Mouse (Mus musculus): Measurements from ENCODE around the gene Opa3.

The Opa3 gene

DNA sequence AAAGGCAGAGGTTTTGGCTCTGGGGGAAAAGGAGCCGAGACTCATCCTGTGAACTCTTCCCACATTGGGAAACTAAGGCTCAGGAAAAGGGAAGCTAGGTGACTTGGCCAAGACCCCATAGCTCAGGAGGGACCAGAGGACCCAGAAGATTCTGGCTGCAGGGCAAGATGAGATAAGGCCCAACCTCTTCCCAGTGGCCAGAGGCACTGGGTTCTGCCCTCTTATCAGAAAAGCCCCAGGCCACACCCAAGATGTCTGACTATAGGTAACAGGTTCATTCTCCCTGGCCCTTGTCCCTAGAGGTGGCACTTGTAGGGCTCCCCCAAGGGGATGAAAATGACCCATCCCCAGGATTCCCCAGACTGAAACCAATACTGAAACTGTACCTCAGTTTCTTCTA lies 18.7 kb downstream of the Opa3 start:
- DNase-seq (ENCODE audit: low spot score in 2 of 2), result no peak

DNA sequence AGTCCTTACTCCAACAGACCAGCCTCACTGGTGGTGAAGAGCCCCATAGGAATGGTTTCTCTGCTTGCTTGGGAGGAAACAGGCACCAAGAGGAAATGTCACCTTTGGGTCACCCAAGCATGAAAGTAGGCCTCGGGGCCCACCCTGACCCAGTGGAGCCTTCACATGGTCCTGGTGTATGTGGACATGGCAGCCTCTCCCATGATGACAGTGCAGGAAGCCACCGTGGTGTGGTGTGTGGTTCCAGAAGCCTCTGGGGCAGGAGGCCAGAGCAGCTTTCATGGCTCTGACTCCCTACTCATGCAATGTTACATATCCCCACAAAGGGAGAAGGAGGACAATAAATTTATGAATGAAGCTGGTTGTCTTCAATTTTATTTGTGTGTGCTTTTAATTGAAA lies 19.4 kb downstream of the Opa3 start:
- DNase-seq (ENCODE audit: low spot score in 2 of 2), result no peak

- no peak for DNase-seq (ENCODE audit: low spot score in 2 of 2)
Measured at GRCm38 (mm10) chr7:19252078-19252477, 23.9 kb downstream of the Opa3 start.

DNA sequence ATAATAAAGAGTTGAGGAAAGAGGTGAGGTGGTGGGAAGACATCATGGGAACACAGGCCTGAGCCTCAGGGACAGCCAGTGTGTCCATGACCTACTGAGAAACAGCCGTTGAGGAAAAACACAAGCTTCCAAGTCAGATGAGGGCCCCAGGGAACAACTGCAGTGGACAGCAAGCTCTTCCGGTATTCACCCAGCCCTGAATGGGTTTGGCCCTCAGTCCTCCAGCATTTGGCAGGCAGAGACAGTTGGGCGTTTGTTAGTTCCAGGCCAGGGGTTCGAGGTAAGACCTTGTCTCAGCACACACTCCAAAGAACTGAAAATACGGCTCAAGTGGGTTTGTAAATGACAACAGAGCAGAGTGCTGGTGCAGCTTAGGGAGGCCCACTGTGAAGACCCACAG lies 25.3 kb downstream of the Opa3 start:
- no peak for DNase-seq (ENCODE audit: low spot score in 2 of 2)

DNA sequence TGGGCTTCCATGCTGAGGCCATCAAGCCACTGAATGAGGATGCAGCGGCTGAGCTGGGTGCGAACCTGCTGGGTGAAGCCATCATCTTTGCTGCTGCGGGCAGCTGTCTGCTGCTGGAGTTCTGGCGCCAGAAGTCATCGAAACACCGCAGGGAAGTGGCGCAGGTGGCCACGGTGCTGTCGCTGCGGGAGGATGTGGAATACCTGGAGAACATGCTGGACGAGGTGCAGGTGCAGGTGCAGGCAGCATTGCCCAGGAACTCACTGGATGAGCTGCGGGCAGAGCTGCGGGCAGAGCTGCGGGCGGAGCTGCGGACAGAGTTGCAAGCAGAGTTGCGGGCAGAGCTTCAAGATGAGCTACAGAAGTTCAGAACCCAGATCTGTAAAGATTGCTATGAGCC lies 27.3 kb downstream of the Opa3 start:
- no peak for DNase-seq (ENCODE audit: low spot score in 2 of 2)

DNA sequence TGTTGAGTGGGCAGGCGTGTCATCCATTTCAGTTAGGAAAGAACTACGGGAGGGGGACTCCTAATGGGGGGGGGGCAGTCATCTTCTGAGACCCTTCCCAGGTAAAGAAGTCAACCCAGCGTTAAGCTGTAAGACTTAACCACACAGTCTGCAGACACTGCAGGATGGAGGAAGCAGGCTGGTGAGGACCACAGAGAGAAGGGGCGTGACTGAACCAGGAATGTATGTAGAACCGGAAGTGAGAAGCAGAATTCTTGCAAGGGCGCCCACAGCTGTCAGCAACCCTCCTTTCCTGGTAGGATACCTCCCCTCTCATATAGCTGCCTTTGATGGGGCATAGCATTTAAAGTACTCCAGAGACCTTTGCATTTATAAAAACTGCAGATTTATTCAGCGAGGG lies 28.4 kb downstream of the Opa3 start:
- no peak for DNase-seq (ENCODE audit: low spot score in 2 of 2)

DNA sequence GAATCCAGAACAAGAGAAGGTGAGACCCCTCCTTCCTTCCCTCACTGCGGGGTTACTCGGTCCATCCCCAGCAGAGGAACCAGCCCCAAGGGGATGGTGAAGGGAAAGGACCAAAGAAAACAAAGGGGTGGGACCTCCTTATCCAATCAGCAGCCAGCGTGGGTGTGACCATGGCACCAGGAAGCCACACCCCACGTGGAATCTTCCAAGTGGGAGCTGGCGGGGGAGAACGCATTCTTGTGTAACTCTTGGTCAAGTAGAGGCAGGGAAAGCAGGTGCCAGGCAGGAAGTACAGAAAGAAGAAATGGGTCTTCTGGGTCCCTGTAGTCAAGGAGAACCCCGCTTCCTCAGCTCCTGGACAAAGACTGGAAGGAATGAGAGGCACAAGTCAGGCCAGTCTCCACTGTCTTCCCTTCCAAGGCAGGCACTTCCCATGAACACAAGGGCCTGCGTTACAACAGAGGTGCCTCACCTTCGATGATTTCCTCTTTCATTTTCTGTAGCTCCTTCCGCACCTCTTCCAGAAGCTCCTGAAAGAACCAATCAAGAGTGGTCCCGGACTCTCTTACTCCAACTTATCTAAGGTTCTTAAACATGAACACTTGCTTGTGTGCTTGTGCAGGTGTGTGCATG lies 29.4 kb downstream of the Opa3 start:
- DNase-seq (ENCODE audit: low spot score in 2 of 2), result no peak

GRCm38 (mm10) chr7:19258336-19258735 lies 30.2 kb downstream of the Opa3 start:
- no peak for DNase-seq (ENCODE audit: low spot score in 2 of 2)

- no peak for DNase-seq (ENCODE audit: low spot score in 2 of 2)
Measured at GRCm38 (mm10) chr7:19265147-19265546, 37.0 kb downstream of the Opa3 start.

DNA sequence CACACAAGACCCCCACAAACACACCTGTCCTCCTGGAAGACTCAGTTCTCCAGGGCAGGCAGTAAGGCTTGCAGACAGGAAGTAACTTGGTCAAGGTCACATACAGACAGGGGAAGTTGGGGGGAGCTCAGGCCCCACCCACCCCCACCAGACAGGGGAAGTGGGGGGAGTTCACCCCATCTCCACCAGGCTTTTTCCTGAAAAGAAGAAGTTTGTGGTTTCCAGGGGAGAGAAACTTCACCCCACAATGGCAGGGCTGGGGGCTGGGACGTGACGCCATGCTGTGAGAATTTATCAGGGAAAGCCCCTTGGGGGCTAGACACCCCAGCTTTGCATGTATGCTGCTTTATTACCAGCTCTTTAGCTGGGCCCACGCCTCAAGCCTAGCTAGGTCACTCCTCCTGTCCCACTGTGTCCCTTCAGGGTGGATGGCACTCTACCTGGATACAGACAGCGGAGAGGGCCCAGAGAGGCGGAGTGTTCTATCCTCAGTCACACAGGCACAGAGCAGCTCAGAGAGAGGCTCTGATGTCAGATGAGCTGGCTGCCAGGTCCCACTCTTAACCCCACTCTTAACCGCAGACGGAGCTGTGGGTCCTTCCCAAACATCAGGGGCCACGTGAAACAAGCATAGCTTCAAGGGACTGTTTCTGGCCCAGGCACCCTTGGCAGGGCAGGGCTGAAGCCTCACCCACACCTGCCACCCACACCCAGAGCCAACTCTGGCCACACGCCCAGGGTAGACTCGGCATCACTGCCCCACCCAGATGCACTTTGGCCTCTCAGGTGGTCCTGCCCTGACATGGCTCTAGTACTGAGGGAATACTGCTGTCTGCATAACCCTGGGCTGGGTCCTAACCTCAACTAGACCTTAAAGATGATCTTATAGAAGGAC lies 38.0 kb downstream of the Opa3 start:
- peak; percentile 65 to 84 for DNase-seq (ENCODE audit: low spot score in 2 of 2)

DNA sequence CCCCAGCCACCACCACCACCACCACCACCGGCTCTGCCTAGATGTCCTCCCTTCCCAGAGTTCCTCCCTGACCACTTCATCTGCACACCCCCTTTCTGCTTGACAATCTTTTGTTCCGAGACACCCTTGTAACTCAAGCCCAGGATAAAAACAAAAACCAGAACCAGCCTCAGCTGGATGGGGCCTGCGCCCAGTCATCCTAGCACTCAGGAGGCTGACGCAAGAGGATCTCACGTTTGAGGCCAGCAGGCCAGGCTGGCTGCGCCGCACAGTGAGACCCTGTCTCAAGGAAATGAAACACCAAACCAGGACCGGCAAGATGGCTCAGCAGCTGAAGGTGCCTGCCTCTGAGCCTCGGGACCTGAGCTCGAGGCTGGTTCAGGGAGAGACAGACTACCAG lies 38.9 kb downstream of the Opa3 start:
- DNase-seq (ENCODE audit: low spot score in 2 of 2), result peak; percentile 20 to 22

DNA sequence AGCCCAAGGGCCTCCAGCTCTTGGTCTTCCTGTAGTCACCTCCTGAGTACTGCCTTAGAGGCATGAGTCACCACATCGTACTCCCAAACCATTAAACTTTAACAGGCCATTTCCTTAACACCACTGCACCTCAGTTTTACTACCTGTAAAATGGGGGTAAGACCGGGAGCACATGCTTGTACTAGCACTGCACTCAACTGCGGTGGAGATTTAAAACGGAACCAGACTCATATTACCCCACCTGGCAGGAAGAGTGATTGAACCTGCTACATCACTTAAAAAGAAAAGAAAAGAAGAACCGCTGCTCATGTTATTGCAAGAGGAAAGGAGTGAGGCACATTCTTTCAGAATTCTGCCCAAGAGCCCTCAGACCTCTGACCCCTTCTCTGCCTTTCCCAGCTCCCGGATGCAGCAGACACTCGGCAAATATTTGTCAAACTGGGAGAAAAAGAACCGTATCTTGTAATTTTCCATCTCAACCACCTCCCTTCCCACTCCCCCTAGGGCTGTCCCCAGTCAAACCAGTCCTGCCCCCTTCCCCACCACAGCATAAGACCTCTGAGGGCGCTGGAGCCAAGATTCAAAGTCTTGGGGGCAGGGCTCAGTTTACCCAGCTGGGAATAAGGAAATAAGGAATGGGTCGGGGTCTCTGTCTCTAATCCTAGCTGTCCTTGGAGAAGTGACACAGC lies 41.0 kb downstream of the Opa3 start:
- DNase-seq (ENCODE audit: low spot score in 2 of 2), result peak in 1 of 2 experiments; percentile 17

DNA sequence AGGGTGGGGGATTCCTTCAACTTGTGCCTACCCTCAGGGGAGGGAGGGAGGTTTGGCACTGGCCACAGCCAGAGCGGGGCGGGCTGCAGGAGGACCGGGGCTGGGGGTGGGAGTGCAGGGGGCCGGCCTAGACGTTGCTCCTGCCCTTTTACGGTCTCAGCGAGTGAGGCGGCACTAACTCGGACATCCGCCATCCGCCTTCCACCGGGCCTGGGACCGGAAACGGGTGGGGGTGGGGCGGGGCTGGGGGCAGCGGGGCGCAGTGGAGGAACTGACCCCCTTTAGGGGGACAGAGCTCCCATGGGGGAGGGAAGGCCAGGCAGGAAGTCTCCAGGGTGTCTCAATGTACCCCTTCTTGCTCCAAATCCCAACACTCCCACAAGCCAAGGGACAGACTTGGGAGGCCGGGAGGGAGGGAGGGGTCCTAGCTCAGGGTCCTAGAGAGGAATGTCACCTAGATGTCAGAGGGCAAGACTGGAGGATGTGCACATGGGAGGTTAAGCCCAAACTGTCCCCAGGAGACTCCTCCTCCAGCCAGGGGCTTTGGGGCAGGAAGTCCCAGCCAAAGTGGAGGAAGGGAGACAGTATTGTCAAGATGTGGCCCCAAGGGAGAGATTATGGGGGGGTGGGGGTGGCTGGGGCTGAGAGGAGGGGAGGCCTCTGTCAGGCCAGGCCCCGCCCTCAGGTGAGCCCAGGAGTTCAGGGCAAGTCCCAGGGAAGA lies 41.7 kb downstream of the Opa3 start:
- DNase-seq (ENCODE audit: low spot score in 2 of 2), result peak; percentile 36

GRCm38 (mm10) chr7:19270509-19271237 lies 42.5 kb downstream of the Opa3 start:
- peak in 1 of 2 experiments; percentile 20 for DNase-seq (ENCODE audit: low spot score in 2 of 2)

DNA sequence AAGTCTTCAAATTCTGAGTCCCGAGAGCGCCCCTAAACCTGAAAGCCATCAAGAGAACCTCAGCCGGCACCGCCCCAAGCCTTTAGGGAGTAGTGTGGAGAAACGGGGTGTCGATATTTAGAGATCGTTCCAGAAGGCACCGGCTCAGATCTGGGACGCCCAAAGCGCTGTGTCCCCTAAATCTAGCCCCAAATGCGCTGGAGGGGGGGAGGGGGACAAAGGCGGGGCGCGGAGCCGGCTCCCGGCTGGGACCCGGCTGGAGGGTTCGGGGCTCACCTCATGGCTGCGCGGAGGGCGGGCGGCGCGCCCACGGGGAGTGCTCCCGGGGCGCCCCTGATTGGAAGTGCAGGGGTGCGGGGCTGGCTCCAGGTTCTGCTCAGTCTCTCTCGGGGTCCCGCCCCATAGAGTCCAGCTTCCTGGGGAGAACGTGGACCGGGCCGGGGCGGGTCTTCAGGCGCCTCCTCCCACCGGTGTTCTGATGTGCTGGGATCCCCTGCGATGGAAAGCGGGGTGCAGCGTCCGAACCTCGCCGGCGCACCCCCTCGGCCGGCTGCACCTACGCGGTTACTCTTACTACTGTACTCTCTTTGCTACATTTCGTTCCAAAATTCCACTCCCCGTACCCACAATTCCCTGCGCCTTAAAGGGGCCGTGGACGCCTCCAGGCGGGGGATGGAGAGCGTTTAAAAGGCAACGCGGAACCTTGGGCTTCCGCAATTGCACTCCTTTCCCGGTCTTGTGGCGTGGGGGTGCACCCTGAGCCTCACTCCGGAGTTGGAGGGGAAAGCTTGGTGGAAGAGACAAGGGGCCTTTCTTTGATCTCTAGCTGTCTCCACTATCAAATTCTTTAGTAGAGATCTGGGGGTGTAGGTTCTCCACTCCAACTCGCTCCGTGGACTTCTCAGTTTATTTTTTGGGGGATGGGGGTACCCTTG lies 43.4 kb downstream of the Opa3 start, which contains the start of gene Vasp:
TSS of gene Vasp (minus strand) at position 580 of the 935 bp plus-strand sequence.
- peak; percentile 71 to 81 for DNase-seq (ENCODE audit: low spot score in 2 of 2)

DNA sequence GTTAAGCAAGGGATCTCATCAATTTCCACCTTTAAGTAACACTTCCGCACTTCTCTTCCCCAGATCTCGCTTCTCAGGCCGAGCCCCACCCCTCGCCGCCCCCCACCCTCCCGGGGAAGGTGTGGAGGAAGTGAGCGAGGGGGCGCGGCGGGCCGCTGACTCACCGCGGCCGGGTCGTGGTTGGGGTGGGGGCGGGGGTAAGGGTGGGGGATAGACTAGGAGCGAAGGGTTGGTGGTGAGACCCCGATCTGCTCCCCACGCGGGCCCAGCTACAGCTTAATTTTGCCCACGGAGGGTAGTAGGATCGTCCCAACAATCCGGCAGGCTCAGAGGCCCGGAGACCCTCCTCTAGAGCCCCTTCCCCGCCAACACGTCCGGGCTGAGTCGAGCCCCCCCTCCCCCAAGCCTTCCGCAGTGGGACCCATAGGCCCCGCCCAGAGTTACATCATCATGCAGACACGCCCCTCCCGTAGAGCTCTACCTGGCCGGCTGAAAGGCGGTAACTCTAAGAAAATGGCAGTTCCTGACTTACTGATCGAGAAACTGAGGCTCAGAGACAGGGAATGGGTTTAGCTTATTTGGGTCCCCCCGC lies 44.1 kb downstream of the Opa3 start:
- DNase-seq (ENCODE audit: low spot score in 2 of 2), result peak; percentile 79 to 88

DNA sequence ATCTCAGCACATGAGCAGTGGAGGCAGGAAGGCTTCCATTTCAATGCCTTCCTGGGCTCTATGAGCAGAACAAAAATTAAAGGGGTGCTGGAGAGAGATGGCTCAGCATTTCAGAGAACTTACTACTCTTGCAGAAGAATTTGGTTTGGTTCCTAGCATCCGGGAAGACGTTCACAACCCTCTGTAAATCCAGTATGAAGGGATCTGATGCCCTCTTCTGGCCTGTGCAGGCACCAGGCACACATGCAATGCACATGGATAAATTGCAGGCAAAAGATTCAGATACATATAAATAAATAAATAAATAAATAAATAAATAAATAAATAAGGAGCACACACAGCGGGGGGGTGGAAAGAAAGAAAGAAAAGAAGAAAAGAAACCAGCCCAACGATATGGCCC lies 48.1 kb downstream of the Opa3 start:
- no peak for DNase-seq (ENCODE audit: low spot score in 2 of 2)

GRCm38 (mm10) chr7:19279052-19279451 lies 50.9 kb downstream of the Opa3 start:
- no peak for DNase-seq (ENCODE audit: low spot score in 2 of 2)

DNA sequence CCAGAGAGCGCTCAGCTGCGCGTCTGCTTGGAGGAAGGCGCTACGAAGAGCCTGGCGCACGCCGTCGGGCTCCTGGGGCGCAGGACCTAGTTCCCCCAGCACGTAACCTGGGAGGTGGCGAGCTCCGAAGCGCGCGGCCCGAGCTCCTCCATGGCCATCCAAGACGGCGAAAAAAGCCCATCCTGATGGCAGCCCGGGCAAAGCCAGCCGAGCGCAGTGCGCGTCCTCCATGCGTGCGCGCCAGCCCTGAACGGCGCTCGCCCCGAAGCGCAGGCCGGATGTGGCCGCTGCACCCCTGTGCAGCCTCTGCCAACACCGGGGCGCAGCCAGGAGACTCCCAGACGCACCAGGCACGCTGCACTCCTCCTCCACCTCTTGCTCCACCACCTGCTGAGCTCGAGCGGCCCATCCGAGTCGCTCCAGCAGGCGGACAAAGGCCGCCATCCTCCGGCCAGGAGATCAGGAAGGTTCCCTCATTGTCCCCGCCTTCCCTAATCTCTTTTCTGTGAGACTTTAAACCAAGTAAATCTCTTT lies 51.5 kb downstream of the Opa3 start, which contains the start of gene Ppm1n:
TSS of gene Ppm1n (minus strand) at position 484 of the 534 bp plus-strand sequence.
- peak in 1 of 2 experiments; percentile 13 for DNase-seq (ENCODE audit: low spot score in 2 of 2)

Data from natural killer cell, adult 2 months (primary cell).